Mouse (Mus musculus) adrenal gland, adult 2 months (tissue): ENCODE results near the gene Klhdc2. TPM values are rescaled to one million over a fixed set of nuclear protein-coding genes. Genes with fewer than 3 reads are reported as not detected.

Source experiments
- DNase-seq: peaks from one replicate; pipeline ENCODE4 v3.0.0; 2021
- long read RNA-seq: library from polyadenylated mRNA; stranded (forward); transcript quantifications from one replicate; pipeline ENCODE4 v2.0.0, GENCODE M21; 2021
- polyA plus RNA-seq: library from polyadenylated mRNA; depleted of rRNA; stranded (reverse); fragments of >200 nt; gene quantifications from 2 replicates; pipeline ENCODE4 v1.2.3, GENCODE M21; 2012; rRNA removed
- total RNA-seq, 2 experiments: library from RNA; stranded (reverse); gene quantifications; 2 replicates each; pipeline ENCODE4 v1.2.3; 2021

The Klhdc2 gene
- 10 to 100 TPM; 41.6 to 66.7 TPM for total RNA-seq
- polyA plus RNA-seq: 69.8 and 83.5 TPM in 2 replicates
- long read RNA-seq, transcript Klhdc2-201 (13 exons, 1,905 nt): major isoform, 116 of 123 reads
- long read RNA-seq, partial matches to known transcripts: 1 of 123 reads
- long read RNA-seq, other reads (novel, unspliced or antisense): 6 of 123 reads

- peak; percentile 92 for DNase-seq
Observed at GRCm38 (mm10) chr12:69296511-69297410, at the start of gene Klhdc2. Gene Klhdc2, plus strand, starts transcription at chr12:69296681.

GRCm38 (mm10) chr12:69249766-69250165 is 46.7 kb upstream of the Klhdc2 start:
- no peak for DNase-seq

DNA sequence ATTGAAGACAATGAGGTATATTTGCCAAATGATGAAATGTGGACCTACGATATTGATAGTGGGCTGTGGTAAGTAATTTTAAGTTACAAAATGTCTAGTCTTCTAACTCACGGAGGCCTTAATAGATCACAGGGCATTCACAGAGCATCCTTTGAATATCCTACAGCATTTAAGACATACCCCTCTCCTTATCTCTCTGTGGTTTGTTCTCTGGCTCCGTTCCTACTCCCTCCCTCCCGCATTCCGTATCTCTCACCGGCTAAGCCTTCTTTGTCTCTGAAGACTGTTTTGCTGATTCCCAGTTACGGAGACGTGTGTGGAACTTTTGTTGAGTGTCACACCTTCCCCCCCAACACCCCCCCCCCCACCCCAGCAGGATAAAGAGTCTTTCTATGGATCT is 45.7 kb upstream of the Klhdc2 start:
- no peak for DNase-seq

- no peak for DNase-seq
Observed at GRCm38 (mm10) chr12:69253806-69254205, 42.7 kb upstream of the Klhdc2 start.

GRCm38 (mm10) chr12:69257836-69258235 is 38.6 kb upstream of the Klhdc2 start:
- DNase-seq: no peak

- DNase-seq: no peak
Observed at GRCm38 (mm10) chr12:69262251-69262650, 34.2 kb upstream of the Klhdc2 start.

GRCm38 (mm10) chr12:69265031-69265430 is 31.4 kb upstream of the Klhdc2 start:
- no peak for DNase-seq

GRCm38 (mm10) chr12:69267956-69268632 is 28.4 kb upstream of the Klhdc2 start:
- DNase-seq: no peak

DNA sequence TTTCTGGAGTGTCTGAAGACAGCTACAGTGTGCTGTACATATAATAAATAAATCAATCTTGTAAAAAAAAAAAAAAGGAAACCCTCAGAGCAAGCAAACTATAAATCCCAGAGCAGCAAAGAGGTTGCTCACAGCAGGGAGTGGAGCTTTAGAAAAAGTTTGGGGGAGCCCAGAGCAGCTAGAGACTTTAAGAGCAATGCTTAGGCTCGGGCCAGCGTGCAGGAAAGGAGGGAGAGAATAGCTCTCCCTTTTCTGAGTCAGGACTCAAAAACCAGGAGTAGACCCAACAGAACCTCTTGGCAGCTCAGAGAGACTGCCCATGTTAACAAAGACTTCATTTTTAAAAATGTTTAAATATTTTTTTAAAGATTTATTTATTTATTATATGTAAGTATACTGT is 27.5 kb upstream of the Klhdc2 start:
- DNase-seq: no peak

DNA sequence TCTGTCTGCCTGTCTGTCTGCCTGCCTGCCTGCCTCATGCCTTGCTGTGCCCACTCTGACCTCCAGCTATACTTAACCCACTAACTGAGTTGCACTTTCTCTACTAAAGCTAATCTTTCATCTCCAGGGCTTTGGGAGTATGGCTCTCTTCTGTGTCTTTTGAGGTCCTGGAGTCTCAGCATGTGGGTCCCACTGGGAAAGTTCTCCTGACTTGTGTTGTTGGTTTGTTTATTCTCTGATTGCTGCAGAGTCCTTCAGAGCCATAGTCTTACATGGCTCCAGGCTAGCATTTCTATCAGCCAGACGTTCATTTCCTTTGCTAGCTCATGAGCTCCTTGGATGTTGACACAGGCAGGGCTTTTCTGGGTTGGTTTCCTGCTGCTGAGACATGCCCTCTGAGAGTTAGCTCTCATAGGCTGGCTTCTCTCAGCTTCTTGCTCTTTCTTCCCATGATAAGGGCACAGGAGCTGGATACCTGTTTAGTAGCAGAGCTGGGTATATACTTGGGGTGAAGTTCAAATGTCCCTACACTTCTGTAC is 16.5 kb upstream of the Klhdc2 start:
- DNase-seq: no peak

DNA sequence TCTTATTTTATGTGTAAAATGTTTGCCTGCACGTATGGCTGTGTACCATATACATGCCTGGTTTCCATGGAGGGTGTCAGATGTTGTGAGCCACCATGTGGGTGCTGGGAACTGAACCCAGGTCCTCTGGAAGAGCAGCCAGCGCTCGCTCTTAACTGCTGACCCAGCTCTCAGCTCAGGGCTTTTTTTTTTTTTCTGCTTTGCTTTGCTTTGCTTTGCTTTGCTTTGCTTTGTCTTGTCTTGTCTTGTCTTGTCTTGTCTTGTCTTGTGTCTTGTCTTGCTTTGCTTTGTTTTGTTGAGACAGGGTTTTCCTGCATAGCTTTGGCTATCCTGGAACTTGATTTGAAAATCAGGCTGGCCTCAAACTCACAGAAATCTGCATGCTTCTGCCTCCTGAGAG is 15.6 kb upstream of the Klhdc2 start:
- no peak for DNase-seq

DNA sequence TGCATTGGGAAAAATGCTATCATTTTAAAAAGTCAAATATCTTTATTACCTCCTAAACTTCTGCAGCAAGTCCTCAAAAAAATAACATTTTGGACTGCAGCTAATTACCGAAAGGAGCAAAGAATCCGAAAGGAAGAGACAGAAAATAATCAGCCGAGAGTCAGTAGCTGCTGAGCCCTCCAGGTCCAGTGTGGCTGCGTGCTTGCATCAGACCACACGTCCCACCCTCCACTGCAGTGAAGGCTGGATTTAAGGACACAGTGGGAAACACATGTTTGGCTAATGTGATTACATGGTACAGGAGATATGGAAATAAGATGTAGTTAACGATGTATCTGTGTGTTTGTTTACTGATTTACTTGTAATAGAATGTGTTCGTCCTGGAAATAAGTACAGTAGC is 13.3 kb upstream of the Klhdc2 start:
- DNase-seq: no peak

GRCm38 (mm10) chr12:69287535-69287934 is 8.9 kb upstream of the Klhdc2 start:
- DNase-seq: no peak

GRCm38 (mm10) chr12:69288699-69289098 is 7.8 kb upstream of the Klhdc2 start:
- no peak for DNase-seq

- no peak for DNase-seq
Observed at GRCm38 (mm10) chr12:69292401-69292800, 4.1 kb upstream of the Klhdc2 start.

DNA sequence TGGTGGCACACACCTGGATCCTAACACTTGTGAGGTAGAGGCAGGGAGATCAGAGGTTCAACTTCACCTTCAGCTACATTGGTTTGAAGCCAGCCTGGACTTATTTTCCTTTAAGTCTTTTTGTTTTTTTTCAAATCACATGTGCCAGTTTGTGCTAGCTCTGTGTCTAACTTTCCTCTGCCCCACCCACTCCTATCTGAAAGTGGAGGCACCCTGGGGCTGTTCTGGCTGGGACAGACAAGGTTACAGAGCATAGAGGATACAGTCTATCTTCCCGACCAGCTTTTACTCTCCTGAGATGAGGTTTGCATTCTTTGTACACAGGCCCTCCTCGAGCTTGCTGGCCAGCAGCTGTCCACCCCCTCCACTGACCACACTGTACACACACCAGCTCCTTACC is 2.7 kb upstream of the Klhdc2 start:
- DNase-seq: no peak

DNA sequence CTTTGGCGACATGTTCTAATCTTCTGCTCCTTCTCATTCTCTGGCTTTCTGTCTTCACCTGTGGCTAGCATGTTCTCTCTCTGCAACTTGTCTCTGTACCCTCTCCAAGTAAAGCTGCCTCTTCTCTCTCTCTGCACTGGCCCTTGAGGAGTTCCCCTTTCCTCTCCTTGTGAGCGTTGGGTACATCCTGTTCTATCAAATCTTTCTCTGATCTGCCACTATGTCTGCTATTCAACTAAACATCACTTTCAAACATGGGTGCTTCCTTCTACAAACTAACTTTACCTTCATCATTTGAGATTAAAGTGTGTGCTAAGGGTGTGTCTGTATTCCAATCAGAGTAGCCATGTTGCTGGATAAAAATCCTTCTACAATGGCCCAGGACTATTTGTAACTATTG is 1.5 kb upstream of the Klhdc2 start:
- no peak for DNase-seq

DNA sequence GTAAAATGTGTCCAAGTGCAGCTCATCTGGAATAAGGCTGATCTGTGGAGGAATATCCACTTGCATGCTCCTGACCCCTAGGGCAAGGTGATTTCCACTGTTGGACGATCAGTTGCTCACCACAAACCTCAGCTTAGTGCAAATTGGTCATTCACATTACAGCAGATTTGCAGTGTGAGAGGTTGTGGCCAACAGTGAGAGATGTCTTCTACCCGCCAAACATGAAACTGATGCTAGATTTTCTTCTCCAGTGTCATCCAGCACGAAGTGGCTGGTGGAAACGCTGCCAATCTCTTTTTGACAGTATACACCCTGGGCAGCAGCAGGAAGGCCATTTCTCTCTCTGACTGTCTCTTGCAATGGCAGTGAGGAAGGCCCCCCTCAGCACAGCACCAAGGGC is 830 bp upstream of the Klhdc2 start:
- no peak for DNase-seq

DNA sequence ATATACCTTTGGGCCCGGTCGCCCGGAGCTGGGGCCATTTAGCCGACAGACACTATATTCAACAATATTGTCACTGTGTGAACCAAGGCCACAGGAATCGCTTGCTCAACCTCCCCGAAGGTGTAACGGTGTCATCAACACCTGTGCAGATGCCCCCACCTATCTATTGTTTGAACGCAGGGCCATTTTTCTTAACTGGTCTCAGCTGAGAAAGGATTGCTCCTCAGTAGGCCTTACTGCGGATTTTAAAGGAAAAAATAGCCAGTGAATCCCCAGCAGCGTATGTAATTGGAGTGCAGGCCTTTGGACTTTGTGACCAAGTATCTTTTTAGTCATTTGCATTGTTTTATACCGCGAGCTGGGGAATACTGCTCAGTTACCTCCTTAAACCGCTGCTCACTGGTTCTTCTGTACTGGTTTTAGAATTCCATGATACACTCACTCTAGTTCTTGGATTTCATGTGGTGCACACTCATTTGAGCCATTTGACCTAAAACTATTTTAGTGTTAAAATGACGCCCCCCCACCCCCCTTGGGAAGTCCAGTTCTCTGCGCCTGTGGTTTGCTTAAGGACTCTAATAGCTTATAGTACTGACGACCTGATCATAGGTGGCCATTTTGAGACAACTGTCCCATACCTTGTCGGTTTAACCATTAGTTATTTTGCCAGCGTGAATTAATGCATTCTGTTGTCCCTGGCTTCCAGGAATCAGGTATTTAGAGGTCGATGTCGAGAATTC is 1.1 kb downstream of the Klhdc2 start:
- no peak for DNase-seq

- DNase-seq: no peak
Observed at GRCm38 (mm10) chr12:69298281-69298680, 1.8 kb downstream of the Klhdc2 start.

DNA sequence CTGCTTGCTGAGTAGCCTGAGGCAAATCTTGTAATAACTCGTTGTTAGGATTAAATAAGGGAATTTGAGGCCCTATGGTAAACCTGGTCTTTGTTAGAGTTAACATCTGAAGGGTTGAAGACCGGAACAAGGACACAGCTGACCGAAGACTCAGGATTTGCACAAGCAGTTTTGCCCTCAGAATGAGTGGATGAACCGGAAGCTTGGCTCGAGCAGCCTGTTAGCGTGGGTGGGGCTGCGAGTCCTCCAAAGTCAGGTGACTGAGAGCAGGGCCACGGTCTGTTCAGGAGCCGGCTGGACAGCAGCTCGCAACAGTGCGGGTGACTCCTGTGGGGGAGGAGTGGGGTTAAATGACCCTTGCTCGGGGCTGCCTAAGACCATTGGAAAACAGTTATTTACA is 2.8 kb downstream of the Klhdc2 start:
- peak; percentile 74 for DNase-seq

DNA sequence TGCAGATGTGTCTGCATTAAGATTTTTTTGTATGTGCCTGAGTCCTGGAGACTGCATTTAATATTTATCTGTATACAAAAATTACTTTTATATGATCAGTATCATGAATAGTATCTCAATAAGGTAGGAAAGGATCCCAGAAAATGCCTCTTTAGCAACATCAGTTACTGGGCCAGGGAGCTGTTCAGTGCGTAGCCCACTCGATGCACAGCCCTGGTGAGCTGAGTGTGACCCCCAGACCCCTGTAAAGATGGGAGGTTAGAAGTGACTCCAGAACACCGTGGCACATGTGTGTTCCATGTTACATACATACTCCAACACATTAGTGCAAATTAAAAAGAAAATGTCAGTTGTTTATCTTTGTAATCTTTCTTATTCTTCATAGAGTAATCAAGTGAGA is 3.4 kb downstream of the Klhdc2 start:
- DNase-seq: no peak
